Mouse (Mus musculus) megakaryocyte, embryonic 14.5 days (primary cell): ENCODE results near the gene Hsd17b1.

Experiments used
- FLI1 ChIP-seq: IDR thresholded peaks from 2 replicates; pipeline ENCODE4 v1.6.1; 2012; ENCODE audit warnings: low read length, inconsistent platforms, mixed read lengths
- GATA1 ChIP-seq: IDR thresholded peaks from 3 replicates; pipeline ENCODE4 v1.6.1; 2012; ENCODE audit warnings: mixed read lengths, low read length, inconsistent platforms, borderline replicate concordance

DNA sequence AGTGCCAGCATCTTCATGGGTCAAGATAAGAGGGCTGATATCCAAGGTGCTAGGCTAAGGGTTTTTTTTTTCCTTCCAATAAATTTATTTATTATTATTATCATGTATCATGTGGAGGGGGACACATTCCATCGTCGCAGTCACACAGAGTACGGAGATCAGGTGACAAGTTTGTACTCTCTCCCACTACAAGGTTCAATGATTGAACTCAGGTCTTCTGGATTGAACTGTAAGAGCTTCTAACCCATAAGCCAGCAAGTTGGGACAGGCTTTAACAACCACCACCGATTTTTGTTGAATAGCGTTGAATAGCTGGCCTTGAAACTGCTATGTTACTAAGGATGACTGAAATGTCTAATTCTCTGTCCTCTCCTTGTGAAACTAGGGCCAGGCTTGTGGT lies 2.2 kb downstream of the Hsd17b1 start:
- no peak for TF ChIP-seq FLI1
- TF ChIP-seq GATA1: no peak
